Comparison of ENCODE assay signal across 9 mouse cellular contexts in genomic region chr10:38875667-38876245, GRCm38 (mm10). TPM values are rescaled to one million over a fixed set of nuclear protein-coding genes. Genes with fewer than 3 reads are reported as not detected.
DNase-seq lines count a peak whose midpoint lies in the region; ATAC-seq and TF ChIP-seq lines count a peak whose summit lies in the region.
"Had no signal": no experiment of that assay in that cellular context is flagged by ENCODE, and none has a peak within 500 bp of the region (broad histone marks: within the 10 kb centered on the region; RNA-seq: fewer than 3 reads in every experiment).

No protein-coding gene starts in this region.

- no peaks in the 10 kb centered on the region for H3K27me3 ChIP-seq in forebrain, postnatal 0 days (ENCODE audit: insufficient read depth, low read length)
- no peaks in the 10 kb centered on the region for H3K27me3 ChIP-seq in forebrain, embryonic 16.5 days (replicated peaks; ENCODE audit: control insufficient read depth, insufficient read depth, low read length)
- no peaks in the 10 kb centered on the region for H3K27me3 ChIP-seq in stomach, postnatal 0 days (ENCODE audit: control insufficient read depth, insufficient read depth, low read length)

- DNase-seq in forebrain, postnatal 0 days: peak; percentile 76
- peak; percentile 42 for DNase-seq in urinary bladder, postnatal 14 days (ENCODE audit: low spot score)
- no peak for DNase-seq in urinary bladder, adult 2 months (ENCODE audit: low spot score)
- DNase-seq in embryo, embryonic 9.5 days (ENCODE audit: extremely low spot score): peak; percentile 54
- peak; percentile 70 for DNase-seq in kidney, postnatal 10 days
- peak; percentile 18 to 54 for DNase-seq in lung, adult 18-20 months
- peak; percentile 45 for DNase-seq in stomach, postnatal 0 days (ENCODE audit: low spot score)

- no peaks in the 10 kb centered on the region for H3K36me3 ChIP-seq in forebrain, postnatal 0 days (ENCODE audit: insufficient read depth)
- no peaks in the 10 kb centered on the region for H3K36me3 ChIP-seq in forebrain, embryonic 16.5 days (ENCODE audit: control insufficient read depth, insufficient read depth)
- H3K36me3 ChIP-seq in stomach, postnatal 0 days (ENCODE audit: control insufficient read depth, insufficient read depth, low read length): no peaks in the 10 kb centered on the region

- no peak overlapping the region for H3K9ac ChIP-seq in forebrain, postnatal 0 days
- H3K9ac ChIP-seq in forebrain, embryonic 16.5 days (replicated peaks; ENCODE audit: low read depth, low read length): no peak overlapping the region
- no peak overlapping the region for H3K9ac ChIP-seq in stomach, postnatal 0 days (ENCODE audit: low read length)

- 21% methylated on average over 5 of the region's 5 CpGs for WGBS in forebrain, postnatal 0 days
- WGBS in forebrain, embryonic 16.5 days: 22% methylated on average over 5 of the region's 5 CpGs
- WGBS in stomach, postnatal 0 days: 16% methylated on average over 5 of the region's 5 CpGs

- no peak overlapping the region for H3K4me3 ChIP-seq in forebrain, postnatal 0 days (ENCODE audit: low read depth, low read length)
- H3K4me3 ChIP-seq in forebrain, embryonic 16.5 days (replicated peaks; ENCODE audit: low read length): no peak overlapping the region
- H3K4me3 ChIP-seq in stomach, postnatal 0 days (ENCODE audit: low read depth, low read length): no peak overlapping the region
- H3K4me3 ChIP-seq: myocyte had no signal

- H3K27ac ChIP-seq in forebrain, postnatal 0 days (ENCODE audit: low read depth, low read length): no peak overlapping the region
- H3K27ac ChIP-seq in forebrain, embryonic 16.5 days (ENCODE audit: low read length): no peak overlapping the region
- no peak overlapping the region for H3K27ac ChIP-seq in stomach, postnatal 0 days (replicated peaks)

- ATAC-seq in forebrain, postnatal 0 days: no peak
- no peak for ATAC-seq in forebrain, embryonic 16.5 days
- no peak for ATAC-seq in stomach, postnatal 0 days (ENCODE audit: low FRiP score, low TSS enrichment)

- H3K4me2 ChIP-seq in forebrain, postnatal 0 days (ENCODE audit: low read depth): no peak overlapping the region
- no peak overlapping the region for H3K4me2 ChIP-seq in forebrain, embryonic 16.5 days (ENCODE audit: low read length)
- H3K4me2 ChIP-seq in stomach, postnatal 0 days (replicated peaks; ENCODE audit: low read depth): no peak overlapping the region

- no peaks in the 10 kb centered on the region for H3K9me3 ChIP-seq in forebrain, postnatal 0 days (ENCODE audit: low read length)
- no peaks in the 10 kb centered on the region for H3K9me3 ChIP-seq in forebrain, embryonic 16.5 days (ENCODE audit: control insufficient read depth, low read length)
- H3K9me3 ChIP-seq in stomach, postnatal 0 days (ENCODE audit: control insufficient read depth, low read length): no peaks in the 10 kb centered on the region

- no peaks in the 10 kb centered on the region for H3K4me1 ChIP-seq in forebrain, postnatal 0 days (ENCODE audit: insufficient read depth)
- H3K4me1 ChIP-seq in forebrain, embryonic 16.5 days (replicated peaks; ENCODE audit: control insufficient read depth, insufficient read depth, low read length): no peaks in the 10 kb centered on the region
- H3K4me1 ChIP-seq in stomach, postnatal 0 days (replicated peaks; ENCODE audit: control insufficient read depth, insufficient read depth): no peaks in the 10 kb centered on the region

- TF ChIP-seq CTCF in forebrain, postnatal 0 days (IDR thresholded peaks at IDR 0.05; ENCODE audit: low read depth): peak; percentile 79
- peak; percentile 89 for TF ChIP-seq CTCF in stomach, postnatal 0 days (IDR thresholded peaks at IDR 0.05; ENCODE audit: low read depth)

- TF ChIP-seq EP300 in stomach, postnatal 0 days (optimal IDR thresholded peaks at IDR 0.05): no peak

RNA-seq across cellular contexts. Expression of gene Rfpl4b, which starts 54.2 kb away (rescaled TPM):
- not detected in 2 replicates for total RNA-seq in forebrain, postnatal 0 days (2014; rRNA removed)
- polyA plus RNA-seq in forebrain, postnatal 0 days (2015; fragmentation: Nextera tagmentation; extraction: Ambion mirVana): not detected in 2 replicates
- not detected in 2 replicates for polyA plus RNA-seq in forebrain, embryonic 16.5 days (2015; fragmentation: Nextera tagmentation; extraction: Ambion mirVana)
- not detected in 2 replicates for polyA plus RNA-seq in urinary bladder, adult 2 months (2012; rRNA removed)
- not detected in 2 replicates for polyA plus RNA-seq in stomach, postnatal 0 days (2015; fragmentation: Nextera tagmentation; extraction: Ambion mirVana)
- polyA plus RNA-seq: myocyte had no signal
